Mouse (Mus musculus) embryonic facial prominence, embryonic 12.5 days (tissue): ENCODE measurements around the gene Fahd1. TPM values are rescaled to one million over a fixed set of nuclear protein-coding genes. Genes with fewer than 3 reads are reported as not detected.

Experiments
- ATAC-seq: fragments of 200-750 bp; cut with Nextera tagmentation; 2 replicates; pipeline ENCODE4 v1.8.0; 2017; ENCODE audit not compliant: insufficient number of reproducible peaks, insufficient read depth, low FRiP score, low TSS enrichment
- H3K27ac ChIP-seq: fragments of 300-500 bp; sonication (generic); 2 replicates; pipeline ENCODE4 v1.5.1; 2016; ENCODE audit warnings: mild to moderate bottlenecking
- H3K27me3 ChIP-seq: fragments of 300-500 bp; sonication (generic); 2 replicates; pipeline ENCODE4 v1.6.1; 2016; ENCODE audit warnings: mild to moderate bottlenecking, moderate library complexity
- H3K36me3 ChIP-seq: fragments of 300-500 bp; sonication (generic); 2 replicates; pipeline ENCODE4 v1.6.1; 2016; ENCODE audit warnings: mild to moderate bottlenecking
- H3K4me1 ChIP-seq: fragments of 300-500 bp; sonication (generic); 2 replicates; pipeline ENCODE4 v1.6.1; 2016
- H3K4me2 ChIP-seq: fragments of 300-500 bp; sonication (generic); replicated peaks from 2 replicates; pipeline ENCODE4 v1.6.1; 2016; ENCODE audit warnings: mild to moderate bottlenecking, moderate library complexity
- H3K4me3 ChIP-seq: fragments of 300-500 bp; sonication (generic); 2 replicates; pipeline ENCODE4 v1.5.1; 2016; ENCODE audit warnings: mild to moderate bottlenecking
- H3K9ac ChIP-seq: fragments of 300-500 bp; sonication (generic); 2 replicates; pipeline ENCODE4 v1.6.1; 2016; ENCODE audit warnings: mild to moderate bottlenecking, moderate library complexity
- H3K9me3 ChIP-seq: fragments of 300-500 bp; sonication (generic); 2 replicates; pipeline ENCODE4 v1.6.1; 2016; ENCODE audit warnings: mild to moderate bottlenecking, moderate library complexity
- WGBS: fragments of 180-500 bp; shearing (Covaris S2); methylation state at CpG from one replicate; pipeline ENCODE4 v1.1.7; 2016; 5-methylcytosine and 5-hydroxymethylcytosine counted together
- polyA plus RNA-seq: library from polyadenylated mRNA; unstranded; fragments of >200 nt; fragmentation: Nextera tagmentation; extraction: Ambion mirVana; gene quantifications from 2 replicates; pipeline ENCODE4 v1.2.1, GENCODE M21; 2016

Gene Fahd1
- 21.3 and 23.2 TPM in 2 replicates for polyA plus RNA-seq

- Histone ChIP-seq H3K4me3 (peak within 1 kb of the TSS; percentile 77), H3K36me3 (peaks cover 13% of the 10 kb centered on the region), H3K27ac (peak within 1 kb of the TSS; percentile 87), H3K9me3 (no peaks in the 10 kb centered on the region), H3K4me2 (peak within 1 kb of the TSS; percentile 87), H3K27me3 (peaks cover 10% of the 10 kb centered on the region; the same call in 1 of the 2 replicates), H3K4me1 (peaks cover 14% of the 10 kb centered on the region), H3K9ac (peak within 1 kb of the TSS; percentile 66)
- under 1% methylated on average over 58 of the region's 58 CpGs for WGBS
- peak; percentile 100 for ATAC-seq
Measured at GRCm38 (mm10) chr17:24850065-24850772, at the start of gene Fahd1. TSS of gene Fahd1 (minus strand) at chr17:24850364.

GRCm38 (mm10) chr17:24899153-24899552, 49.0 kb upstream of the Fahd1 start:
- Histone ChIP-seq H3K4me3 (no peak overlapping the region), H3K9ac (no peak overlapping the region), H3K27me3 (no peaks in the 10 kb centered on the region), H3K36me3 (peaks cover 73% of the 10 kb centered on the region), H3K4me2 (no peak overlapping the region), H3K4me1 (peaks cover 19% of the 10 kb centered on the region), H3K27ac (0 out of 2 replicates have a peak overlapping the region, but pooled peaks have one; percentile 2), H3K9me3 (no peaks in the 10 kb centered on the region)
- no peak for ATAC-seq
- 90% methylated on average over 5 of the region's 5 CpGs for WGBS

GRCm38 (mm10) chr17:24898041-24898854, 48.1 kb upstream of the Fahd1 start:
- Histone ChIP-seq H3K9me3 (no peaks in the 10 kb centered on the region), H3K4me1 (peaks cover 25% of the 10 kb centered on the region), H3K4me2 (no peak overlapping the region), H3K9ac (no peak overlapping the region), H3K4me3 (no peak overlapping the region), H3K27ac (no peak overlapping the region), H3K36me3 (peaks cover 67% of the 10 kb centered on the region), H3K27me3 (no peaks in the 10 kb centered on the region)
- 77% methylated on average over 4 of the region's 4 CpGs for WGBS
- ATAC-seq: no peak

GRCm38 (mm10) chr17:24897600-24897999, 47.4 kb upstream of the Fahd1 start:
- no peak for ATAC-seq
- Histone ChIP-seq H3K4me1 (peaks cover 25% of the 10 kb centered on the region), H3K36me3 (peaks cover 67% of the 10 kb centered on the region), H3K27ac (no peak overlapping the region), H3K9ac (no peak overlapping the region), H3K27me3 (no peaks in the 10 kb centered on the region), H3K4me3 (peak overlapping the region; percentile 86), H3K4me2 (peak overlapping the region; percentile 98; the same call in 1 of the 2 replicates), H3K9me3 (no peaks in the 10 kb centered on the region)
- WGBS: 79% methylated on average over 4 of the region's 4 CpGs

- H3K9me3 ChIP-seq: no peaks in the 10 kb centered on the region
- H3K4me2 ChIP-seq: peak overlapping the region; percentile 98
- no peak for ATAC-seq
- peak overlapping the region; percentile 73; the same call in 1 of the 2 replicates for H3K27ac ChIP-seq
- H3K27me3 ChIP-seq: no peaks in the 10 kb centered on the region
- peaks cover 25% of the 10 kb centered on the region for H3K4me1 ChIP-seq
- H3K36me3 ChIP-seq: peaks cover 67% of the 10 kb centered on the region
- WGBS: 42% methylated on average over 11 of the region's 11 CpGs
- peak overlapping the region; percentile 86 for H3K4me3 ChIP-seq
- H3K9ac ChIP-seq: peak overlapping the region; percentile 92
Measured at GRCm38 (mm10) chr17:24896993-24897269, 46.8 kb upstream of the Fahd1 start.

GRCm38 (mm10) chr17:24896241-24896992, 46.3 kb upstream of the Fahd1 start, which contains the start of gene Nme3:
TSS of gene Nme3 (plus strand) at chr17:24896500.
- Histone ChIP-seq H3K4me3 (peak within 1 kb of the TSS; percentile 86), H3K9ac (peak within 1 kb of the TSS; percentile 92), H3K27ac (peak within 1 kb of the TSS; percentile 89), H3K9me3 (no peaks in the 10 kb centered on the region), H3K4me2 (peak within 1 kb of the TSS; percentile 98), H3K4me1 (peaks cover 25% of the 10 kb centered on the region), H3K36me3 (peaks cover 66% of the 10 kb centered on the region), H3K27me3 (no peaks in the 10 kb centered on the region)
- 2% methylated on average over 50 of the region's 50 CpGs for WGBS
- peak; percentile 62 for ATAC-seq

GRCm38 (mm10) chr17:24895571-24896240, 45.5 kb upstream of the Fahd1 start:
- no peak for ATAC-seq
- Histone ChIP-seq H3K27me3 (no peaks in the 10 kb centered on the region), H3K4me1 (peaks cover 25% of the 10 kb centered on the region), H3K9me3 (no peaks in the 10 kb centered on the region), H3K36me3 (peaks cover 66% of the 10 kb centered on the region), H3K4me3 (peak overlapping the region; percentile 86), H3K9ac (peak overlapping the region; percentile 92), H3K4me2 (peak overlapping the region; percentile 98), H3K27ac (peak overlapping the region; percentile 89)
- 11% methylated on average over 23 of the region's 23 CpGs for WGBS

GRCm38 (mm10) chr17:24894995-24895547, 44.9 kb upstream of the Fahd1 start, which contains the start of the genes Eme2 and Mrps34:
TSS of gene Eme2 (minus strand) at chr17:24895087.
TSS of gene Mrps34 (plus strand) at chr17:24895116.
- ATAC-seq: no peak
- H3K9ac ChIP-seq: peak within 1 kb of the TSS; percentile 92
- no peaks in the 10 kb centered on the region for H3K27me3 ChIP-seq
- peak within 1 kb of the TSS; percentile 86 for H3K4me3 ChIP-seq
- H3K4me2 ChIP-seq: peak within 1 kb of the TSS; percentile 98
- no peaks in the 10 kb centered on the region for H3K9me3 ChIP-seq
- peaks cover 25% of the 10 kb centered on the region for H3K4me1 ChIP-seq
- peak within 1 kb of the TSS; percentile 89 for H3K27ac ChIP-seq
- WGBS: under 1% methylated on average over 62 of the region's 62 CpGs
- peaks cover 66% of the 10 kb centered on the region for H3K36me3 ChIP-seq

GRCm38 (mm10) chr17:24894061-24894994, 44.2 kb upstream of the Fahd1 start:
- Histone ChIP-seq H3K4me3 (peak overlapping the region; percentile 86), H3K9ac (peak overlapping the region; percentile 92), H3K36me3 (peaks cover 65% of the 10 kb centered on the region), H3K4me1 (peaks cover 25% of the 10 kb centered on the region), H3K4me2 (peak overlapping the region; percentile 98), H3K27ac (peak overlapping the region; percentile 89), H3K9me3 (no peaks in the 10 kb centered on the region), H3K27me3 (no peaks in the 10 kb centered on the region)
- no peak for ATAC-seq
- 11% methylated on average over 31 of the region's 31 CpGs for WGBS

- ATAC-seq: no peak
- Histone ChIP-seq H3K27me3 (no peaks in the 10 kb centered on the region), H3K9me3 (no peaks in the 10 kb centered on the region), H3K4me2 (no peak overlapping the region), H3K9ac (no peak overlapping the region), H3K36me3 (peaks cover 60% of the 10 kb centered on the region), H3K27ac (no peak overlapping the region), H3K4me3 (0 out of 2 replicates have a peak overlapping the region, but pooled peaks have one; percentile 0), H3K4me1 (peaks cover 25% of the 10 kb centered on the region)
- 90% methylated on average over 2 of the region's 2 CpGs for WGBS
Measured at GRCm38 (mm10) chr17:24893276-24893675, 43.1 kb upstream of the Fahd1 start.
